Mouse (Mus musculus): ENCODE data around the gene Lman2. TPM values are rescaled to one million over a fixed set of nuclear protein-coding genes. Genes with fewer than 3 reads are reported as not detected.
A peak's percentile ranks its signal among the peaks of the same experiment; 100 is the strongest.

The Lman2 gene
- 63.0 and 107 TPM in 2 replicates for polyA plus RNA-seq (2012; rRNA removed)

- TF ChIP-seq CTCF (IDR thresholded peaks at IDR 0.05; ENCODE audit: extremely low read depth, insufficient read length, insufficient replicate concordance, low read depth, low read length) (no peak), POLR2A (IDR thresholded peaks at IDR 0.05; ENCODE audit: low read depth, low read length) (peak; percentile 88)
- Histone ChIP-seq H3K4me3 (ENCODE audit: low read depth, low read length) (peak within 1 kb of the TSS; percentile 79), H3K27ac (ENCODE audit: insufficient read depth, low read depth, low read length) (peak within 1 kb of the TSS; percentile 93), H3K27me3 (ENCODE audit: control insufficient read depth, insufficient read depth, low read length) (no peaks in the 10 kb centered on the region), H3K36me3 (ENCODE audit: control insufficient read depth, insufficient read depth, low read length) (peaks cover 23% of the 10 kb centered on the region), H3K4me1 (ENCODE audit: control insufficient read depth, insufficient read depth, insufficient read length, low read length) (peaks cover 11% of the 10 kb centered on the region)
- WGBS = under 1% methylated on average over 35 of the region's 35 CpGs
These were observed at the start of gene Lman2 for GRCm38 (mm10) chr13:55362453-55363060. Lman2 (minus strand) TSS chr13:55362783.

GRCm38 (mm10) chr13:55411826-55412225 is 49.2 kb upstream of the Lman2 start:
- peaks cover 6% of the 10 kb centered on the region for H3K4me1 ChIP-seq (ENCODE audit: control insufficient read depth, insufficient read depth, insufficient read length, low read length)
- H3K4me3 ChIP-seq (ENCODE audit: low read depth, low read length) = no peak overlapping the region
- 67% methylated on average over 7 of the region's 7 CpGs for WGBS
- H3K27me3 ChIP-seq (ENCODE audit: control insufficient read depth, insufficient read depth, low read length) = 0 out of 2 replicates have a peak, but pooled peaks cover 4% of the 10 kb centered on the region
- TF ChIP-seq POLR2A (IDR thresholded peaks at IDR 0.05; ENCODE audit: low read depth, low read length) = no peak
- no peak for TF ChIP-seq CTCF (IDR thresholded peaks at IDR 0.05; ENCODE audit: extremely low read depth, insufficient read length, insufficient replicate concordance, low read depth, low read length)
- H3K36me3 ChIP-seq (ENCODE audit: control insufficient read depth, insufficient read depth, low read length) = no peaks in the 10 kb centered on the region
- H3K27ac ChIP-seq (ENCODE audit: insufficient read depth, low read depth, low read length) = no peak overlapping the region

GRCm38 (mm10) chr13:55408546-55409120 is 46.0 kb upstream of the Lman2 start:
- Histone ChIP-seq H3K4me1 (ENCODE audit: control insufficient read depth, insufficient read depth, insufficient read length, low read length) (peaks cover 2% of the 10 kb centered on the region), H3K27me3 (ENCODE audit: control insufficient read depth, insufficient read depth, low read length) (no peaks in the 10 kb centered on the region), H3K4me3 (ENCODE audit: low read depth, low read length) (no peak overlapping the region), H3K36me3 (ENCODE audit: control insufficient read depth, insufficient read depth, low read length) (no peaks in the 10 kb centered on the region), H3K27ac (ENCODE audit: insufficient read depth, low read depth, low read length) (no peak overlapping the region)
- 83% methylated on average over 19 of the region's 19 CpGs for whole genome bisulfite sequencing
- TF ChIP-seq CTCF (IDR thresholded peaks at IDR 0.05; ENCODE audit: extremely low read depth, insufficient read length, insufficient replicate concordance, low read depth, low read length) (no peak), POLR2A (IDR thresholded peaks at IDR 0.05; ENCODE audit: low read depth, low read length) (no peak)

GRCm38 (mm10) chr13:55407341-55407740 is 44.8 kb upstream of the Lman2 start:
- H3K27ac ChIP-seq (ENCODE audit: insufficient read depth, low read depth, low read length) = no peak overlapping the region
- no peaks in the 10 kb centered on the region for H3K36me3 ChIP-seq (ENCODE audit: control insufficient read depth, insufficient read depth, low read length)
- WGBS = 42% methylated on average over 4 of the region's 4 CpGs
- no peak overlapping the region for H3K4me3 ChIP-seq (ENCODE audit: low read depth, low read length)
- TF ChIP-seq CTCF (IDR thresholded peaks at IDR 0.05; ENCODE audit: extremely low read depth, insufficient read length, insufficient replicate concordance, low read depth, low read length) = no peak
- peaks cover 2% of the 10 kb centered on the region; the same call in 1 of the 2 replicates for H3K4me1 ChIP-seq (ENCODE audit: control insufficient read depth, insufficient read depth, insufficient read length, low read length)
- no peaks in the 10 kb centered on the region for H3K27me3 ChIP-seq (ENCODE audit: control insufficient read depth, insufficient read depth, low read length)

- no peak overlapping the region for H3K27ac ChIP-seq (ENCODE audit: insufficient read depth, low read depth, low read length)
- peaks cover 2% of the 10 kb centered on the region for H3K4me1 ChIP-seq (ENCODE audit: control insufficient read depth, insufficient read depth, insufficient read length, low read length)
- no peaks in the 10 kb centered on the region for H3K27me3 ChIP-seq (ENCODE audit: control insufficient read depth, insufficient read depth, low read length)
- TF ChIP-seq CTCF (IDR thresholded peaks at IDR 0.05; ENCODE audit: extremely low read depth, insufficient read length, insufficient replicate concordance, low read depth, low read length) (no peak), POLR2A (IDR thresholded peaks at IDR 0.05; ENCODE audit: low read depth, low read length) (no peak)
- WGBS = 62% methylated on average over 13 of the region's 13 CpGs
- H3K36me3 ChIP-seq (ENCODE audit: control insufficient read depth, insufficient read depth, low read length) = no peaks in the 10 kb centered on the region
- no peak overlapping the region for H3K4me3 ChIP-seq (ENCODE audit: low read depth, low read length)
These were observed 43.3 kb upstream of the Lman2 start for GRCm38 (mm10) chr13:55405783-55406390.

- TF ChIP-seq CTCF (IDR thresholded peaks at IDR 0.05; ENCODE audit: extremely low read depth, insufficient read length, insufficient replicate concordance, low read depth, low read length) (peak; percentile 97), POLR2A (IDR thresholded peaks at IDR 0.05; ENCODE audit: low read depth, low read length) (no peak)
These were observed 42.5 kb upstream of the Lman2 start for GRCm38 (mm10) chr13:55404853-55405782.

More at GRCm38 (mm10) chr13:55404853-55405782, 42.5 kb upstream of the Lman2 start:
- Histone ChIP-seq H3K27ac (ENCODE audit: insufficient read depth, low read depth, low read length) (no peak overlapping the region), H3K27me3 (ENCODE audit: control insufficient read depth, insufficient read depth, low read length) (no peaks in the 10 kb centered on the region), H3K4me3 (ENCODE audit: low read depth, low read length) (no peak overlapping the region), H3K36me3 (ENCODE audit: control insufficient read depth, insufficient read depth, low read length) (no peaks in the 10 kb centered on the region), H3K4me1 (ENCODE audit: control insufficient read depth, insufficient read depth, insufficient read length, low read length) (peaks cover 8% of the 10 kb centered on the region)
- WGBS = 11% methylated on average over 11 of the region's 11 CpGs
